Mouse (Mus musculus) ovary, adult 18-20 months (tissue): Measurements from ENCODE around the gene Ago3.

Experiments
- DNase-seq: peaks from one replicate; pipeline ENCODE4 v3.0.0; 2022; ENCODE audit warnings: low spot score, mixed read lengths

Gene Ago3

DNA sequence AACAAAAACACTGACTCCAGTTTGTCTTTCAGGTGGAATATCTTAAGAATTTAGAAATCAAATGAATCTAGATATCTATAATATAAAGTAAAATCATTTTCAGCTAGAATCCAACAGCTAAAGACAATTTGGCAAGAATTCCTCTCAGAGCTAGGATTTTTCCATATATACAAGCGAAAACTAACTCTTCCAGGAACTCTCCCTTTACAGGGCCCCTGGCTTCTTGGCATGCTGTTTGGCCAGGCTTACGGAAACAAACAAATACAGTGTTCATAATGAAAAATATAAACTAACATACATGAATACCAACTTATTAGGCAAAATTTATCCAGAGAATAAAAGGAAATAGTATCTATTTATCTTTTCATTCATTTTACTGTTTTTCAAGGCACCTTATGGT is 5.5 kb downstream of the Ago3 start:
- no peak for DNase-seq

DNA sequence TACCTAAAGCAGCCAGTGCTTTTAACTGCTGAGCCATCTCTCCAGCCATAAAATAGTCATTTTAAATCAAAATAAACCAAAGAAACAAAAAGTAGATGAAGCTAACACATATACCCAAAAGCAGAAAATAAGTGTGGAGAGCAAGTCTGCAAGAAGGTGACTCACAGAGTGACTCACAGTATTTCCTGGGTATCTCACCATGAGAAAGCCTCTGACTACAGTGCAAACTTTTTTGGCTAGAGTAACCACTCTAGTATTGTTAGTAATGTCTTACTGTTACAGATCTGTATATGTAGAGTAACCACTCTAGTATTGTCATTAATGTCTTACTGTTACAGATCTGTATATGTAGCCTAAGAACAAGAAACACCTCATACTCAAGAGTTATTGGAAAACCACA is 13.6 kb downstream of the Ago3 start:
- no peak for DNase-seq

DNA sequence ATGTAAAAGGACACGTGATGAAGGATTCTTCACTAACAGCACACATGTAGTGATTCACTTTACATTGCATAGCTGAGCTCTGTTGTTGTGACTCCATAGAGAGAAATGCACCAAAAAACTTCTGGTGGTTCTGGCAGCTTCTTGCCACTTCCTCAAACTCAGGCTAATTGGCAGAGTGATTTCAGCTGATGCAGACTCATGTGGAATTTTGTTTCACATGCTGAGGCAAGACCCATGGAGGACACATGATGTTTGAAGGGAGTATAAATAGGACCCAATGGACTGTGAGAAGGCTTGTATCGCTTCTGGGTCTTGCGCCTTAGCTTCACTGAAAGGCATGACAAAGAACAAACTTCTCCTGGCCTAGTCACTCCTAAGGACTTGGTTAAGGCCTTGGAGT is 16.8 kb downstream of the Ago3 start:
- DNase-seq: no peak

DNA sequence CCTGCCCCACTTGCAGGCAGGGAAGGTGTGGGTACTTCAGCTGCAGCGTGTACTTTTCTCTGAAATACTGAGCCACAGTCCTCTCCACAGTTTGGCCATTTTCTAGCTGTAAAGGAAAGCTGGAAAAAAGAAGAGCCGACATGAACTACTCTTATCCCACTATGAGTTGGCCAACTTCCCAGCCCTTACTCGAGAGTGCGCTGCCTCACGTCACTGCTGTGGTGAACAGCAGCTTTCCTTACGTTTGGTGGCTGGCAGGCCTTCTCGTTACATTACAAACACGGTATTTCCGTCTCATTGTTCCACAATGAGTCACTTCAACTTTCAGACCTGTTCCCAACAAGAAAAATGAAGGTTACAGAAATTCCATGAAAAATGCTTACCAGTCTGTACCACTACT is 57.9 kb downstream of the Ago3 start:
- DNase-seq: no peak

DNA sequence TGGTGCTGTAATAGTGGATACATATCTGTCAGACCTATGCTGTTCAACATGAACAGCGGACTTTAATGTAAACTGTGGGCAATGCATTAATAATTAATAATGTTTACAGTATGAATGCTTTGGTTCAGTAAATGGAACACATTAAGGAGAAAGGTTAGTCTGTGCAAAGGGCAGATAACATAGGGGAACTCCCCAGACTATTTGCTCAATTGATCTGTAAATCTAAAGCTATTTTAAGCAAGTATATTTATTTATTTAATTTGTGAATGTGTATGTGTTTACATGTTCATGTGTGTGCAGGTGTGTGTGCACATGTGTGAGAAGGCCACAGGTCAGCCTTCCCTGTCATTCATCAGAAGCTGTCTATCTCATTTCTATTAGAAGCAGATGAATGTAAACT is 69.3 kb downstream of the Ago3 start:
- no peak for DNase-seq

DNA sequence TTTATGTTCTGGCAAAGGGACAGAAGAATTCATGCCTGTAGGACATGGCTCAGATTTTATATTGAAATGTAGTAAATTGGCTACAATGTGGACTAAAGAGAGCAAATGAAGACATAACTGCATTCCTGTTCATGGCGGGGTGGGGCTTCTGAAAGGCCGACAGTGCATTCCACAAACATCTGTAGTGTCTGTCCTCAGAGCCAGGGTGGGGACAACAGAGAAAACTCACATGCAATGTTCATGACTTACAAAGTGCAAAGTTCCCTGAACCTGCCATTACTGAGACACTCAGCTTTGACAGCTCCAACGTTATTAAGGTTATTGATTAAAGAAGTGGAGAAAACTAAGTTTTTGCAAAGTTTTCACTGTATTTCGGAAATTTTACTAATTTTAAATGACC is 85.9 kb downstream of the Ago3 start:
- no peak for DNase-seq

DNA sequence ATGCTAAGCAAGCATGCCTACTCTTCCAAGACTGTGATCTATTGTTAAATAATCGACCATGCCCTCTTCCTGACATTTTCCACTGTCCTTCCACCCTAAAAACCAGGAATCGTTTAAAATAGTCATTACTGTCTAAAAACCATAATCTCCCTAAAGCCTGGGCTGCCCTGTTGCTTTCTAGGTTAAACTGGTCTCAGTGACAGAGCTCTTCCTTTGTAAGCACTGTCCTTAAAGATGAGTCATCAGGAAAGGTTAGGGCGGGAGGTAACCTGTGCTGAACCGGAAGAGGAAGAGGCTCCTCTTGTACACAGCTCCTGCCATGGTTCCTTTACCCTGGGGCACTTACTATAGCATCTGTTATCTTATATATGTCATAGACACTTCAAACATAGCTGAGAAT is 89.9 kb downstream of the Ago3 start:
- DNase-seq: no peak

DNA sequence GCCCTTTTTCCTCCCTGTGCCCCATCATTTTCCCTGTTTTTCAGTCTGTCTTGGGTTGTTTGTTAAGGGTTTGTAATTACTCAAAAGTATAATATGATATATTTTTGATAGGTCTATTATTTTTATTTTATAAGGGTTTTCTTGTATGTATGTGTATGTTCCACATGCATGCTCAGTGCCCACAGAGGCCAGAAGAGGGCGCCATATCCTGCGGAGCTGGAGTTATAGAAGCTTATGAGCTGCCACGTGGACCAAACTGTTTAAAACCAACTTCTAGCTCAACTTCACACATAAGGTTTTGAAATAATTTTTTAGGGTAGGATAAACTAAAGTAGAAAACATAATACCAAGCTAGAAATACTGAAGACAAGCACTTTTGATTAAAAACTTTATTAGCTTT is 97.0 kb downstream of the Ago3 start:
- no peak for DNase-seq

DNA sequence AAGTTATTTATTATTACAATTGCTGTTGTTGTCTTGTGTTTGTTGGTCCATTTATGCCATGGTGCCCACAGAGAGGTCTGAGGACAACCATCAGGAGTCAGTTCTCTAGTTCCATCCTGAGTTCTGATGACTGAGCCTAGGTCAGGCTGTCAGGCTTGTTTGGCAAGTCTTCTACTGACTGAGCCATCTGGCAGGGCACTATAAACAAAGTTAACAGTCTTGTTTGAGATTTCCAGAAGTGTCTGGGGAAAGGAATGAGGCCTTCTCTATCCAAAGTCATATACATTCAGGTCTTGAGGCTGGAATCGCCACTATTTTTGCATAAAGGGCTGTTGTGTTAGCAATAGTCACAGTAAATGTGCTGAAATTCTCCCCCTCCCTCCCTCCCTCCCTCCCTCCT is 97.6 kb downstream of the Ago3 start:
- DNase-seq: no peak

DNA sequence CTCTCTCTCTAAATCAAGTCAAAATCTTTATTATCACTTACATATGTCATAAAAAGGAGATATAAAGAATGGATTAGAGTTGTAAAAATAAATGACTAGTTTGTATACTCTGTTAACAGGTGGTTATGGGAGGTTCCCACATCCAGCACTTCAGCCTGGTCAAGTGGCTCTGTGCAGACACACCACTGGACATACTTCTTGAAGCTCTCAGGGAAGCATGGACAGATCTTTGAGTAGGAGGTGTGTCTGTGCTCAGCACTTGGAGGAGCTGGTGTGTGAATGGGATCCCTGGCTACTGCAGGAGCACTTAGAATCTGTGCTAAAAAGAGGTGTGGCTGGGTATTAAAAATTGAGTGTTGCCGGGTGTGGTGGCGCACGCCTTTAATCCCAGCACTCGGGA is 99.1 kb downstream of the Ago3 start:
- DNase-seq: no peak

DNA sequence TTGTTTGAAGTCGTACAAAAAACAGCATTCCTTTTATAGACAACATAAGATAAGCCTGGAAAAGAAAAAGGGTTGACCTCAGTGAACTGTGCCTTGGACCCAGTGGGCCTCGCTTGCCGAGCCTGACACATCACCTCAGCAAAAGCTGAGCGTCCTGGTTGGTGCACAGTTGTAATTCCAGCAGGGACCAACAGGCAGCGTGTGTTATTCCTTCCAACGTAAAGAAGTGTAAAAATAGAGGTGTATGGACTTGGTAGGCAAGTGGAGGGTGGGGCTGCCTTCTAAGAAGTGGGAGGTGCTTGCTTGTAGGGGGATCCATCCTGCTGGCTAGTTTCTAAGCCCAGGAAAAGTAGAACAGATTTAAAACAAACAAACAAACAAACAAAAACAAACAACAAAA is 103.3 kb downstream of the Ago3 start:
- DNase-seq: no peak

DNA sequence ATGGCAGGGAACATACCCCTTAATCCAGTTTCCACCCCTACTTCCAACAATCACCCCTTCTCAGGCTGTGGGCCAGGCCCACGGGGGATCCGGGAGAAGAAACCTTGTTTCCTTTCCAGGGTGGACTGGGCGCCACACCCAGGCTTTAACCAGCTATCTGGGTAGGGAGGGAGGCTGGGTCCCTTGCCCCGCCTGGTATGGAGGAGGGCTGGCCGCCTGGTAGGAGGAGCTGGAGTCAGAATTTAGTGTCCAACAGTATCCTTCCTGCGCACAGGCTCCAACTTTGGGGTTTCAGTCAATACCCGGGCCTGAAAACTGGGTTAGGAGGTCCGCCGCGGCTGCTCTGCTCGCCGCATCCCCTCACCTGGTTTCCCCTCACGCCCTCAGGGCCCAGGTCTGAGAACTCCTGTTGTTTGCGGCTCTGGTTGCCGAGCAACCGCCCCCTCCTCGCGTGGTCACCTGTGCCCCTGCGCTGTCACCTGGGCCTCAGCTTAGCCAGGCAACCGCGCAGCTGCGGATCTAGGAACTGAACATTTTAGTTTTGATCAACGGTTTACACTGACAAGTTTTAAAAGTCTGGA is 104.0 kb downstream of the Ago3 start, which contains the start of gene Tekt2:
Tekt2 (minus strand) TSS at position 408 of the 581 bp plus-strand sequence.
- DNase-seq: no peak

DNA sequence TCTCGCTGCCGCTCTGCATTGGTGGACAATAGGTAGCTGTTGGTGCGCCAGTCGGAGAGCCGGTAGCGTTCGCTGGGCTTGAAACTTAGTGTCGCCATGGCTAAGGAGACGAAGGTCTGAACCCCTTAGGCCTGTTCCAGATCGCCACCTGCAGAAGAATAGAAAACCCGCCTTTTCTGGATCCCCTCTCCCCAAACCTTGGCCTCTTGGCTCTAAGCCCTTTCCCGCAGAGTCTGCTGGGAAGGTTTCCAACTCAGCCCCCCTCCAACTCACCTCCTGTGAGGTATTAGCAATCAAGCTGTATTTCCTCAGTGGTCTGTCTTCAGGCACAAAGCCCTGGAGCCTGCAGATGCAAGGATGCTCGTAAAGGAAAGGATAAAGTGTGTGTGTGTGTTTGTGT is 104.5 kb downstream of the Ago3 start:
- DNase-seq: no peak

DNA sequence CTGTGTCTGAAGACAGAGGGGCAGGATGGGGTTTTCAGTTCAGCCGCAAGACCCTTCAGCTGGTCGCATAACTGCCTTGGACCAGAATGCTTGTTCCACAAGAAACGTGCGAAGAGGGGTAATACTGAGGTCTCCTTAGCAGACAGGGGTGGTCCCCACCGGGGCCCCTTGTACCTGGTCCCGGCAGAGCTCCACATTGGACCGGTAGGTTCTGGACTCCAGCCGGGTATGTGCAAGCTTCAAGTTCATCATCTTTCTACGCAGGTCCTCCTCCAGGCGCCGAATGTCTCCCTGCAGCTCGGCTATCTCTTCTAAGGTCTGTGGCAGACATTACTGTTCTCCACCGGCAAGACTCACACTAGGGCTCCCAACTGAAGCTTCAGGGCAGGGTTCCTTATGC is 106.7 kb downstream of the Ago3 start:
- no peak for DNase-seq

DNA sequence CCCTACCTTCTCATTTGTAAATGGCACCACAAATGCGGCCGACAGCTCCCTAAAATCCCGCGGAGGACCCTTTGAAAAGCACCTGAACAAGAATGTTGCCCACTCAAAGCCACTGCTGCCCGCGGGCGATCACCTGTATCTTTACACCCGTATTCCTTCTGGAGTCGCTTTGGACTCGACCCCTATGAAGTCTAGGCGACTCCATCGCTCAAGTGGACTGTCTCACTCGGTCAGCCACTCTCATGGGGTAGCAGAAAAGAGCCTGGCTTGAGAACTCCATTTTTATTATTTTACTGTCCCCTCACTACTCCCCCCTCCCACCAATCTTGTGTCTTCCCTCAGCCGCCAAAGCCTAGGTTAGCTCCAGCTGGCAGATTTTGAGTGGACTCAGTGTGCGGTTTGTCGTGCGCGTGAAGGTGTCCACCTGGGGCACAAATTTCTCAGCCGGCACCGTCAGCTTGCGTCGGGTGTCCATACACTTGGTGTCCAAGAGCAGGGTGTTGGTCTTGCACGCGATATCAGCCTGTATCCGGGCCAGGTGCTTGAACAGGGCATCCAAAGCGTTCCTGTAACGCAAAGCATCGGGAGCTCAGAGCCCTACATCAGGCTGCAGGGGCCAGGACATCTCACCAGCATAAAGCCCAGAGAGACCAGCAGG is 107.4 kb downstream of the Ago3 start:
- no peak for DNase-seq

DNA sequence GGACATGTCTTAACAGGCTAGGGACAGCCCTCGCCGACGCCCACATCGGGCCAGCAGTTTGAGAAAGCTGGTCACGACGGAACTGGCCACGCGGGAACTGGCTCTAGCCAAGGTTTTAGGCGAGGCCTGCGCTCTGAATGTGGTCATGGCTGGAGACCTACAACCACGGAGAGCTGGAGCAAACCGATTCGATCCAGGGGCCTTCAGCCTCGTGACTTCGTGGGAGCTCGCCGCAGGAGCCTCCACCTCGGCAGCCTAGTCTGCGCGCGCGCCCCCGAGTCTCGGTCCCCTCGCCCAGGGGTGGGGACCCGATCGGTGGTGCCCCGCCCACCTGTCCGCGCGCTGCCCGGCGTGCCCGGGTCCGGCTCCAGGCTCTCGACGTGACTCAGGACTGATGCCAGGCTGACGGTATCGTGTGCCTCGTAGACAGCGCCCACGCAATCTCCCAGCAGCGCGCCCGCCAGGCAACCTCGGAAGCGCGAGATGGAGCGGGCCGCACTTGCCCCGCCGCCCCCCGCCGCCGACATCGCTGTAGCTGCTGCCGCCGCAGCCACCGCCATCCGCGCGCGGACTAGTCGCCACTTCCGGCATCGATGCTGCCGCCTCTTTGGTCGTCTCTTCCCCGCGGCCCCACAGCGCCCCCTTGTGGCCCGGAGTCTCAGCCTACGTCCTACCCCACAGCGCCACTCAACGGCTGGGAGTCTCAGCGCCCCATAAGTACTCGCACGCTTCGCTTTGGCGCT is 108.1 kb downstream of the Ago3 start, which contains the start of gene Adprhl2:
Adprhl2 (minus strand) TSS at position 593 of the 743 bp plus-strand sequence.
- DNase-seq: peak; percentile 90

DNA sequence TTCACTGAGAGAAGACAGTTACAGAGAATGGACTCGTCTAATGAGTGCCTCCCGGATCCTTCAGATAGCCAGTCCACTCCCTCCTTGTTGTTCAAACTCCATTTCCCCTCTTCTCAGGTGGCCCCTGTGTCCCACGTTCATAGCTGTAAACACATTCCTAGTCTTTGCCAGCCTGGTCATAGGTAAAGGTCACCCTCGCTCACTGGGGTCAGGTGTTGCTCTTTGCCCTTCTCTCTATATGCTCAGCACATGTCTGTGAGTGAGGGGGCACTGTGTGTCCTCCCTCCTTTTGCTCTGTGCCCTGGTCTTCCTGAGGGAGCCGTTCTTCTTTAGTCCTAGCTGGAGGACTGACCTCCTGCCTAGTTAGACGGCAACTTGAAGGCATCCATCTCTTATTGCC is 109.5 kb downstream of the Ago3 start:
- no peak for DNase-seq

DNA sequence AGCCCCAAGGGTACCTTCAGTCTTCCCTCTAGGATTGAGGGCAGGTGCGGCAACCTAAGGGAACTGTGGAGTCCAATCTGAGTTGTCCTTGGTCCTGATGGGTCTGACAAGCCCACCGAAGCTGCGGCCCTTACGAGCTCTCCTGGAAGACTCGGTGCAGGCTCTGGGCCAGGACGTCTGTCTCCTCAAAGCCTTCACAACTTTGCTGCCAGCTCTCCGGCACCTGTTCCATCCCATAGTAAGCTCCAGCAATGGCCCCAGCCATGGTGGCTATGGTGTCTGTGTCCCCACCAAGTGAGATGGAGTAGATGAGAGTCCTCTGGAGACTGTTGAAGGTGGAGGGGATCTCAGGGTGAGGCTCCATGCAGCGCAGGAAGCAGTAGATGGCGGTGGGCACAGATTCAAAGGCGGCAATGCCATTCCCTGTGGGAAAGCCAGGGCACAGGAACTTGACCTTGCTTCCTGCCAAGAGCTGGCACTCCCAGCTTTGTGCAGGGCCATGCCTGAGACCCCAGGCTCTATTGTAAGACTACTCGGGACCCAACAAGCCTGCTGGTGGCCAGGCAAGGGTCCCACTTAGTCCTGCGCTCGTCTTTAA is 112.8 kb downstream of the Ago3 start:
- no peak for DNase-seq

DNA sequence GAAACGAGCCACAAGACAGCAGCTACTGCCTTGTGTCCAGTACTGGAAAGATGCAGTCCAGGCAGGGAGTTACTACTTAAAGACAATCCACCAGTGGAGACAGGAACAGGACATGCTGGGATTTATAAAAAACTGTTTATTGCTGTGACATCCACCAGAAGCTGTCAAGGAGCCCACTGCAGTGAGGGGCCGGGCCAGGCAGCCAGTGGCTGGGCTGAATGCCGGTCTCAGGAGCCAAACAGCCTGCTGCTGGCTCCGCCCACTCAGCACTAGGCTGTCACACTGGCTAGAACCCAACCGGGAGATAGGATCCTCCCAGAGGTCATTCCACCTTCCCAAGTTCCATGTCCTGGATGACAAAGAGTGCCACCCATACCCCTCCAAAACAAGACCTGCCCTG is 113.4 kb downstream of the Ago3 start:
- no peak for DNase-seq

DNA sequence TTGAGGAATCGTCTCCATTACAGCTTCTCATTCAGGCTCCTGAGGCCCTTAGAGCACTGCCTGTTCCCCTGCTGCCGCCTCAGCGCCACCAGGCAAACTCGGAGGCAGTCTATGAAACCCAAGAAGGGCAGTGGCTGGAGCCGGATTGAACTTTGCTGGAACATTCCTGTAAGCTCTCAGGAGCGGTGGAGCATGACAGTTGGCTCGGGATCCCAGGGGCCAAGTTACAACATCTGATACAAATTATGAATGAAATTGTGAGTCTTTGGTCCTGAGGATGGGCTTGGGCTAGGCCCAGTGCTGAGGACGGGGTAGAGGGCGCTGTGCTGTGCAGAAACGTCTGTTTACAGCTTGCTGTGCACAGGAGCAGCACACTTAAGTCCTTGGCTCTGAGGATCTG is 115.0 kb downstream of the Ago3 start:
- DNase-seq: no peak

DNA sequence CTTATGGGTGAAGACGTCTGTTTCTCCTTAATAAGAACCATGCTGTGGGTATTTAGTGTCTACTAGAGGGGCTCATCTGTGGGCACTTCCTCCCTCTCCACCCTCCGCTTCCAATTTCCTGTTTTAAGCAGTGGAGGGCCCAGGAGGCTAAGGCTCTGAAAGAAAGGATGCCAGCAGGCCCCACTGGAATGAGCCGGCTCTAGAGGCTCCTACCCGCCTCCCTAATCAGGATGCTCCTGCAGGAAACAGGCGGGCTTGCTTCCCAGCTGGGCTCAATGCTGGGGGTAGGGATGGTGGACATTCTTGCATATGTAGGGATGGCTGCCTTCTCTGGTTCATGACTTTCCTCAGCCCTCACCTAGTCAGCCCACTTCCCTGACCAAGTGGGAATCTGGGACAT is 116.2 kb downstream of the Ago3 start:
- DNase-seq: no peak

DNA sequence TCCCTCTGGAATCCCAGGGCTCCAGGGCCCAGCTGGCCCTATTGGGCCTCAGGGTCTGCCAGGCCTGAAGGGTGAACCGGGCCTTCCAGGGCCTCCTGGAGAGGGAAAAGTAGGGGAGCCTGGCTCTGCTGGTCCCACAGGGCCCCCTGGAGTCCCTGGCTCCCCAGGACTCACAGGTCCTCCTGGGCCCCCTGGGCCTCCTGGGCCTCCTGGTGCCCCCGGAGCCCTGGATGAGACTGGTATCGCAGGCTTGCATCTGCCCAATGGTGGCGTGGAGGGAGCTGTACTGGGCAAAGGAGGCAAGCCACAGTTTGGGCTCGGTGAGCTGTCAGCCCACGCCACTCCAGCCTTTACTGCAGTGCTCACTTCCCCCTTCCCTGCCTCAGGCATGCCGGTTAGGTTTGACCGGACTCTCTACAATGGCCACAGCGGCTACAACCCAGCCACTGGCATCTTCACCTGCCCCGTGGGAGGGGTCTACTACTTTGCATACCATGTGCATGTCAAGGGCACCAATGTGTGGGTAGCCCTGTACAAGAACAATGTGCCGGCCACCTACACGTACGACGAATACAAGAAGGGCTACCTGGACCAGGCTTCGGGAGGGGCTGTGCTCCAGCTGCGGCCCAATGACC is 117.7 kb downstream of the Ago3 start:
- DNase-seq: no peak

DNA sequence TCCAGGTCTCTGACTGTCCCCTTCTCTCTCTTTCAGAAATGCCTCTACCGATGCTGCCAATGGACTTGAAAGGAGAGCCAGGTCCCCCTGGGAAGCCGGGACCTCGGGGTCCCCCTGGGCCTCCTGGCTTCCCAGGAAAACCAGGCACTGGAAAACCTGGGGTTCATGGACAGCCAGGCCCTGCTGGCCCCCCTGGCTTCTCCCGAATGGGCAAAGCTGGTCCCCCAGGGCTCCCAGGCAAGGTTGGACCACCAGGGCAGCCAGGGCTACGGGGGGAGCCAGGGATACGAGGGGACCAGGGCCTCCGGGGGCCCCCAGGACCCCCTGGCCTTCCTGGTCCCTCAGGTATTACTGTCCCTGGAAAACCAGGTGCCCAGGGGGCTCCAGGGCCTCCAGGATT is 119.0 kb downstream of the Ago3 start:
- DNase-seq: no peak
